Mouse (Mus musculus): ENCODE measurements around the gene Rnf123. TPM values are rescaled to one million over a fixed set of nuclear protein-coding genes. Genes with fewer than 3 reads are reported as not detected.

Gene Rnf123
- total RNA-seq, 4 experiments from 2014 or later, result 109 to 112 (median 111) TPM

GRCm38 (mm10) chr9:108063361-108063760 lies 19.8 kb downstream of the Rnf123 start:
- no peak for DNase-seq (ENCODE audit: low spot score in 2 of 2)

- no peak for DNase-seq (ENCODE audit: low spot score in 2 of 2)
Observed at GRCm38 (mm10) chr9:108062142-108062541, 21.0 kb downstream of the Rnf123 start.

GRCm38 (mm10) chr9:108058291-108058690 lies 24.9 kb downstream of the Rnf123 start:
- no peak for DNase-seq (ENCODE audit: low spot score in 2 of 2)

GRCm38 (mm10) chr9:108057262-108057562 lies 25.9 kb downstream of the Rnf123 start:
- DNase-seq (ENCODE audit: low spot score in 2 of 2), result no peak

GRCm38 (mm10) chr9:108056361-108057261 lies 26.5 kb downstream of the Rnf123 start:
- no peak for DNase-seq (ENCODE audit: low spot score in 2 of 2)

- no peak for DNase-seq (ENCODE audit: low spot score in 2 of 2)
Observed at GRCm38 (mm10) chr9:108055661-108056237, 27.4 kb downstream of the Rnf123 start.

GRCm38 (mm10) chr9:108055061-108055460 lies 28.1 kb downstream of the Rnf123 start:
- no peak for DNase-seq (ENCODE audit: low spot score in 2 of 2)

- no peak for DNase-seq (ENCODE audit: low spot score in 2 of 2)
Observed at GRCm38 (mm10) chr9:108054331-108055040, 28.7 kb downstream of the Rnf123 start.

- no peak for DNase-seq (ENCODE audit: low spot score in 2 of 2)
Observed at GRCm38 (mm10) chr9:108053665-108054225, 29.4 kb downstream of the Rnf123 start.

- DNase-seq (ENCODE audit: low spot score in 2 of 2), result peak; percentile 92 to 98
Observed at GRCm38 (mm10) chr9:108052885-108053664, 30.1 kb downstream of the Rnf123 start, which contains the start of gene Amigo3. Gene Amigo3, plus strand, starts transcription at chr9:108053159.

GRCm38 (mm10) chr9:108052411-108052810 lies 30.7 kb downstream of the Rnf123 start:
- DNase-seq (ENCODE audit: low spot score in 2 of 2), result no peak

- DNase-seq (ENCODE audit: low spot score in 2 of 2), result no peak
Observed at GRCm38 (mm10) chr9:108051931-108052220, 31.3 kb downstream of the Rnf123 start.

- DNase-seq (ENCODE audit: low spot score in 2 of 2), result no peak
Observed at GRCm38 (mm10) chr9:108051184-108051930, 31.8 kb downstream of the Rnf123 start.

- DNase-seq (ENCODE audit: low spot score in 2 of 2), result no peak
Observed at GRCm38 (mm10) chr9:108049561-108050251, 33.4 kb downstream of the Rnf123 start.

GRCm38 (mm10) chr9:108049016-108049455 lies 34.1 kb downstream of the Rnf123 start, which contains the start of gene Gmppb:
Gene Gmppb, plus strand, starts transcription at chr9:108049242.
- peak; percentile 84 to 97 for DNase-seq (ENCODE audit: low spot score in 2 of 2)

- DNase-seq (ENCODE audit: low spot score in 2 of 2), result no peak
Observed at GRCm38 (mm10) chr9:108048566-108048955, 34.6 kb downstream of the Rnf123 start.

GRCm38 (mm10) chr9:108047601-108048565 lies 35.3 kb downstream of the Rnf123 start:
- no peak for DNase-seq (ENCODE audit: low spot score in 2 of 2)

GRCm38 (mm10) chr9:108046582-108046981 lies 36.6 kb downstream of the Rnf123 start:
- no peak for DNase-seq (ENCODE audit: low spot score in 2 of 2)

Data from left cerebral cortex, adult 8-10 months (tissue).